Mouse (Mus musculus) stomach, embryonic 15.5 days (tissue): ENCODE results near the gene Nckap5l. TPM values are rescaled to one million over a fixed set of nuclear protein-coding genes. Genes with fewer than 3 reads are reported as not detected.

Experiments
- ATAC-seq: fragments of 200-750 bp; cut with Nextera tagmentation; 2 replicates; pipeline ENCODE4 v1.8.0; 2017; ENCODE audit warnings: low read depth, moderate number of reproducible peaks, moderate TSS enrichment; ENCODE audit not compliant: insufficient read depth, low FRiP score
- H3K27ac ChIP-seq: fragments of 300-500 bp; sonication (generic); 2 replicates; pipeline ENCODE4 v1.5.1; 2015; ENCODE audit warnings: mild to moderate bottlenecking, inconsistent platforms
- H3K27me3 ChIP-seq: fragments of 300-500 bp; sonication (generic); replicated peaks from 2 replicates; pipeline ENCODE4 v1.6.1; 2015; ENCODE audit warnings: inconsistent platforms
- H3K36me3 ChIP-seq: fragments of 300-500 bp; sonication (generic); 2 replicates; pipeline ENCODE4 v1.6.1; 2015; ENCODE audit warnings: inconsistent platforms
- H3K4me1 ChIP-seq: fragments of 300-500 bp; sonication (generic); 2 replicates; pipeline ENCODE4 v1.6.1; 2015; ENCODE audit warnings: inconsistent platforms
- H3K4me2 ChIP-seq: fragments of 300-500 bp; sonication (generic); 2 replicates; pipeline ENCODE4 v1.6.1; 2015; ENCODE audit warnings: mild to moderate bottlenecking, inconsistent platforms
- H3K4me3 ChIP-seq: fragments of 300-500 bp; sonication (generic); replicated peaks from 2 replicates; pipeline ENCODE4 v1.5.1; 2015; ENCODE audit warnings: inconsistent platforms
- H3K9ac ChIP-seq: fragments of 300-500 bp; sonication (generic); 2 replicates; pipeline ENCODE4 v1.6.1; 2015; ENCODE audit warnings: inconsistent platforms
- H3K9me3 ChIP-seq: fragments of 300-500 bp; sonication (generic); 2 replicates; pipeline ENCODE4 v1.6.1; 2016; ENCODE audit warnings: inconsistent platforms
- WGBS: fragments of 180-500 bp; shearing (Covaris S2); methylation state at CpG from one replicate; pipeline ENCODE4 v1.1.7; 2015; 5-methylcytosine and 5-hydroxymethylcytosine counted together
- polyA plus RNA-seq: library from polyadenylated mRNA; unstranded; fragments of >200 nt; fragmentation: Nextera tagmentation; extraction: Ambion mirVana; gene quantifications from 2 replicates; pipeline ENCODE4 v1.2.1, GENCODE M21; 2015

The Nckap5l gene
- polyA plus RNA-seq, 1 experiment from 2014 or later: 4.8 TPM

GRCm38 (mm10) chr15:99497061-99497460, 39.5 kb upstream of the Nckap5l start:
- H3K27ac ChIP-seq: no peak overlapping the region
- no peak for ATAC-seq
- peaks cover 31% of the 10 kb centered on the region for H3K4me1 ChIP-seq
- H3K27me3 ChIP-seq: 0 out of 2 replicates have a peak, but pooled peaks cover 8% of the 10 kb centered on the region
- H3K4me2 ChIP-seq: no peak overlapping the region
- no peak overlapping the region for H3K4me3 ChIP-seq
- 9% methylated on average over 4 of the region's 4 CpGs for WGBS
- no peaks in the 10 kb centered on the region for H3K9me3 ChIP-seq
- no peak overlapping the region for H3K9ac ChIP-seq
- H3K36me3 ChIP-seq: no peaks in the 10 kb centered on the region

- 51% methylated on average over 6 of the region's 6 CpGs for WGBS
- no peak overlapping the region for H3K4me2 ChIP-seq
- H3K9ac ChIP-seq: no peak overlapping the region
- H3K27me3 ChIP-seq: no peaks in the 10 kb centered on the region
- no peak for ATAC-seq
- H3K27ac ChIP-seq: no peak overlapping the region
- H3K9me3 ChIP-seq: no peaks in the 10 kb centered on the region
- H3K4me3 ChIP-seq: no peak overlapping the region
- H3K4me1 ChIP-seq: no peaks in the 10 kb centered on the region
- no peaks in the 10 kb centered on the region for H3K36me3 ChIP-seq
These were observed 27.2 kb upstream of the Nckap5l start for GRCm38 (mm10) chr15:99484745-99485144.

- no peak overlapping the region for H3K9ac ChIP-seq
- no peak for ATAC-seq
- no peaks in the 10 kb centered on the region for H3K9me3 ChIP-seq
- no peak overlapping the region for H3K4me3 ChIP-seq
- H3K4me2 ChIP-seq: no peak overlapping the region
- no peaks in the 10 kb centered on the region for H3K27me3 ChIP-seq
- WGBS: 75% methylated on average over 1 of the region's 1 CpGs
- no peak overlapping the region for H3K27ac ChIP-seq
- no peaks in the 10 kb centered on the region for H3K36me3 ChIP-seq
- 0 out of 2 replicates have a peak, but pooled peaks cover 4% of the 10 kb centered on the region for H3K4me1 ChIP-seq
These were observed 18.3 kb upstream of the Nckap5l start for GRCm38 (mm10) chr15:99475814-99476213.

- WGBS: under 1% methylated on average over 26 of the region's 26 CpGs
- Histone ChIP-seq H3K36me3 (peaks cover 2% of the 10 kb centered on the region; the same call in 1 of the 2 replicates), H3K4me2 (peak within 1 kb of the TSS; percentile 72), H3K27ac (peak within 1 kb of the TSS; percentile 92), H3K9ac (peak within 1 kb of the TSS; percentile 70), H3K4me1 (0 out of 2 replicates have a peak, but pooled peaks cover 4% of the 10 kb centered on the region), H3K4me3 (peak within 1 kb of the TSS; percentile 84), H3K27me3 (no peaks in the 10 kb centered on the region), H3K9me3 (no peaks in the 10 kb centered on the region)
- peak; percentile 78 for ATAC-seq
These were observed 17.0 kb upstream of the Nckap5l start, which contains the start of gene Bcdin3d for GRCm38 (mm10) chr15:99474576-99474926. TSS of gene Bcdin3d (minus strand) at chr15:99474730.

- ATAC-seq: peak; percentile 69
- H3K9me3 ChIP-seq: no peaks in the 10 kb centered on the region
- 3% methylated on average over 38 of the region's 38 CpGs for WGBS
- peak overlapping the region; percentile 70 for H3K9ac ChIP-seq
- H3K4me1 ChIP-seq: 0 out of 2 replicates have a peak, but pooled peaks cover 4% of the 10 kb centered on the region
- H3K4me3 ChIP-seq: peak overlapping the region; percentile 84
- peak overlapping the region; percentile 72 for H3K4me2 ChIP-seq
- H3K36me3 ChIP-seq: peaks cover 2% of the 10 kb centered on the region; the same call in 1 of the 2 replicates
- no peaks in the 10 kb centered on the region for H3K27me3 ChIP-seq
- peak overlapping the region; percentile 92 for H3K27ac ChIP-seq
These were observed 16.4 kb upstream of the Nckap5l start for GRCm38 (mm10) chr15:99473801-99474575.

- Histone ChIP-seq H3K4me2 (no peak overlapping the region), H3K9me3 (no peaks in the 10 kb centered on the region), H3K4me3 (no peak overlapping the region), H3K27ac (no peak overlapping the region), H3K36me3 (peaks cover 2% of the 10 kb centered on the region; the same call in 1 of the 2 replicates), H3K27me3 (no peaks in the 10 kb centered on the region), H3K9ac (no peak overlapping the region), H3K4me1 (0 out of 2 replicates have a peak, but pooled peaks cover 4% of the 10 kb centered on the region)
- WGBS: 84% methylated on average over 7 of the region's 7 CpGs
- ATAC-seq: no peak
These were observed 15.4 kb upstream of the Nckap5l start for GRCm38 (mm10) chr15:99472972-99473371.

- H3K4me3 ChIP-seq: no peak overlapping the region
- no peak for ATAC-seq
- no peak overlapping the region for H3K4me2 ChIP-seq
- no peaks in the 10 kb centered on the region for H3K27me3 ChIP-seq
- H3K9me3 ChIP-seq: no peaks in the 10 kb centered on the region
- peaks cover 2% of the 10 kb centered on the region; the same call in 1 of the 2 replicates for H3K36me3 ChIP-seq
- no peak overlapping the region for H3K9ac ChIP-seq
- no peak overlapping the region for H3K27ac ChIP-seq
- 71% methylated on average over 14 of the region's 14 CpGs for WGBS
- H3K4me1 ChIP-seq: 0 out of 2 replicates have a peak, but pooled peaks cover 4% of the 10 kb centered on the region
These were observed 14.1 kb upstream of the Nckap5l start for GRCm38 (mm10) chr15:99471677-99472063.

- no peak overlapping the region for H3K27ac ChIP-seq
- WGBS: 57% methylated on average over 17 of the region's 17 CpGs
- 0 out of 2 replicates have a peak, but pooled peaks cover 4% of the 10 kb centered on the region for H3K4me1 ChIP-seq
- ATAC-seq: no peak
- no peaks in the 10 kb centered on the region for H3K9me3 ChIP-seq
- no peaks in the 10 kb centered on the region for H3K27me3 ChIP-seq
- H3K4me2 ChIP-seq: no peak overlapping the region
- H3K36me3 ChIP-seq: peaks cover 2% of the 10 kb centered on the region; the same call in 1 of the 2 replicates
- H3K4me3 ChIP-seq: no peak overlapping the region
- no peak overlapping the region for H3K9ac ChIP-seq
These were observed 13.6 kb upstream of the Nckap5l start for GRCm38 (mm10) chr15:99470971-99471676.

- H3K27me3 ChIP-seq: no peaks in the 10 kb centered on the region
- no peak overlapping the region for H3K4me3 ChIP-seq
- H3K9me3 ChIP-seq: no peaks in the 10 kb centered on the region
- 86% methylated on average over 31 of the region's 31 CpGs for WGBS
- peaks cover 2% of the 10 kb centered on the region; the same call in 1 of the 2 replicates for H3K36me3 ChIP-seq
- H3K4me2 ChIP-seq: no peak overlapping the region
- no peak overlapping the region for H3K9ac ChIP-seq
- H3K27ac ChIP-seq: no peak overlapping the region
- H3K4me1 ChIP-seq: 0 out of 2 replicates have a peak, but pooled peaks cover 4% of the 10 kb centered on the region
- no peak for ATAC-seq
These were observed 12.7 kb upstream of the Nckap5l start for GRCm38 (mm10) chr15:99470224-99470761.

- no peak overlapping the region for H3K4me2 ChIP-seq
- no peak overlapping the region for H3K27ac ChIP-seq
- H3K4me1 ChIP-seq: 0 out of 2 replicates have a peak, but pooled peaks cover 4% of the 10 kb centered on the region
- H3K9me3 ChIP-seq: no peaks in the 10 kb centered on the region
- 88% methylated on average over 4 of the region's 4 CpGs for WGBS
- no peak overlapping the region for H3K4me3 ChIP-seq
- peaks cover 2% of the 10 kb centered on the region; the same call in 1 of the 2 replicates for H3K36me3 ChIP-seq
- ATAC-seq: no peak
- H3K9ac ChIP-seq: no peak overlapping the region
- H3K27me3 ChIP-seq: no peaks in the 10 kb centered on the region
These were observed 12.2 kb upstream of the Nckap5l start for GRCm38 (mm10) chr15:99469736-99470135.

- Histone ChIP-seq H3K27ac (no peak overlapping the region), H3K36me3 (peaks cover 2% of the 10 kb centered on the region; the same call in 1 of the 2 replicates), H3K27me3 (no peaks in the 10 kb centered on the region), H3K9me3 (no peaks in the 10 kb centered on the region), H3K9ac (no peak overlapping the region), H3K4me3 (no peak overlapping the region), H3K4me2 (no peak overlapping the region), H3K4me1 (0 out of 2 replicates have a peak, but pooled peaks cover 4% of the 10 kb centered on the region)
- ATAC-seq: no peak
- WGBS: 37% methylated on average over 3 of the region's 3 CpGs
These were observed 11.5 kb upstream of the Nckap5l start for GRCm38 (mm10) chr15:99469067-99469466.
